Mouse (Mus musculus): ENCODE results near the gene 2410004B18Rik.

GRCm38 (mm10) chr3:145963101-145964017 lies 25.5 kb downstream of the 2410004B18Rik start:
- TF ChIP-seq CTCF (IDR thresholded peaks at IDR 0.05; ENCODE audit: low read depth), result no peak
- no peak for TF ChIP-seq EP300 (IDR thresholded peaks at IDR 0.05; ENCODE audit: low read depth)

Data from liver, postnatal 0 days (tissue).